ENCODE assay signal across 33 mouse cellular contexts in genomic region chr9:75187646-75188260, GRCm38 (mm10). TPM values are rescaled to one million over a fixed set of nuclear protein-coding genes. Genes with fewer than 3 reads are reported as not detected.
DNase-seq lines count a peak whose midpoint lies in the region; ATAC-seq lines count a peak whose summit lies in the region.
"Had no signal": no experiment of that assay in that cellular context is flagged by ENCODE, and none has a peak within 500 bp of the region (broad histone marks: within the 10 kb centered on the region; RNA-seq: fewer than 3 reads in every experiment).

No protein-coding gene starts in this region.

- no peak overlapping the region for H3K4me2 ChIP-seq in midbrain, embryonic 12.5 days (replicated peaks)
- H3K4me2 ChIP-seq: heart, embryonic 11.5 days; hindbrain, embryonic 12.5 days; liver, embryonic 12.5 days; midbrain, embryonic 13.5 days had no signal

- no peak overlapping the region for H3K9ac ChIP-seq in midbrain, embryonic 12.5 days (replicated peaks)
- H3K9ac ChIP-seq: hindbrain, embryonic 12.5 days; liver, embryonic 12.5 days; liver, postnatal 0 days; midbrain, embryonic 13.5 days had no signal

- H3K27me3 ChIP-seq in midbrain, embryonic 12.5 days: no peaks in the 10 kb centered on the region
- no peaks in the 10 kb centered on the region for H3K27me3 ChIP-seq in midbrain, embryonic 10.5 days (ENCODE audit: low read depth, poor library complexity, severe bottlenecking)
- no peaks in the 10 kb centered on the region for H3K27me3 ChIP-seq in heart, embryonic 10.5 days (ENCODE audit: insufficient read depth, poor library complexity, severe bottlenecking)
- H3K27me3 ChIP-seq: CH12.LX; hindbrain, embryonic 12.5 days; liver, embryonic 12.5 days; midbrain, embryonic 13.5 days had no signal

- ATAC-seq in cerebellum, adult (ENCODE audit: insufficient number of reproducible peaks, low FRiP score, low TSS enrichment): peak; percentile 66; the same call in 1 of the 2 replicates
- ATAC-seq in midbrain, embryonic 12.5 days (ENCODE audit: low FRiP score, low read depth): no peak
- ATAC-seq: activated CD4-positive, CD25-positive, alpha-beta regulatory T cell, adult 4 months; forebrain, embryonic 16.5 days; intestine, embryonic 16.5 days; liver, embryonic 12.5 days; liver, postnatal 0 days; midbrain, embryonic 13.5 days had no signal

- H3K4me1 ChIP-seq in midbrain, embryonic 12.5 days: no peaks in the 10 kb centered on the region
- H3K4me1 ChIP-seq in midbrain, embryonic 10.5 days: no peaks in the 10 kb centered on the region
- H3K4me1 ChIP-seq in heart, embryonic 10.5 days: no peaks in the 10 kb centered on the region
- H3K4me1 ChIP-seq: hindbrain, embryonic 12.5 days; liver, embryonic 12.5 days; midbrain, embryonic 13.5 days had no signal

- DNase-seq in cerebellum, postnatal 4 days (ENCODE audit: low spot score in 2 of 2): no peak
- no peak for DNase-seq in midbrain, embryonic 10.5 days (ENCODE audit: low spot score)
- DNase-seq in cerebellum, adult 9-11 months: peak; percentile 73
- no peak for DNase-seq in right cerebral cortex, postnatal 36 days (ENCODE audit: low spot score in 2 of 2)
- DNase-seq in gastrocnemius, postnatal 4 days (ENCODE audit: low spot score in 2 of 2): no peak
- no peak for DNase-seq in heart, embryonic 10.5 days (ENCODE audit: low spot score)
- DNase-seq: adrenal gland, adult 2 months; adrenal gland, postnatal 36 days; gastrocnemius, postnatal 10 days; heart, adult 11 months; heart, postnatal 36 days; kidney, adult 8-10 months; kidney, postnatal 4 days; layer of hippocampus, adult 9-11 months; liver, postnatal 0 days; lung, postnatal 36 days; right cerebral cortex, postnatal 14 days; spleen, adult 18-20 months; thymus, postnatal 4 days had no signal

- H3K27ac ChIP-seq in midbrain, embryonic 12.5 days (replicated peaks): 0 out of 2 replicates have a peak overlapping the region, but pooled peaks have one; percentile 15
- H3K27ac ChIP-seq in midbrain, embryonic 10.5 days (replicated peaks): no peak overlapping the region
- H3K27ac ChIP-seq in heart, embryonic 10.5 days: no peak overlapping the region
- H3K27ac ChIP-seq: hindbrain, embryonic 12.5 days; kidney, postnatal 0 days; liver, embryonic 12.5 days; midbrain, embryonic 13.5 days; stomach, postnatal 0 days had no signal

- WGBS in midbrain, embryonic 12.5 days: 89% methylated on average over 3 of the region's 3 CpGs
- WGBS in midbrain, embryonic 10.5 days: 87% methylated on average over 3 of the region's 3 CpGs
- whole genome bisulfite sequencing in heart, embryonic 10.5 days: 75% methylated on average over 3 of the region's 3 CpGs

- no peaks in the 10 kb centered on the region for H3K9me3 ChIP-seq in midbrain, embryonic 12.5 days
- no peaks in the 10 kb centered on the region for H3K9me3 ChIP-seq in midbrain, embryonic 10.5 days (replicated peaks)
- no peaks in the 10 kb centered on the region for H3K9me3 ChIP-seq in heart, embryonic 10.5 days
- H3K9me3 ChIP-seq: hindbrain, embryonic 12.5 days; liver, embryonic 12.5 days; midbrain, embryonic 13.5 days had no signal

- H3K36me3 ChIP-seq in midbrain, embryonic 12.5 days: peaks cover 66% of the 10 kb centered on the region
- peaks cover 90% of the 10 kb centered on the region for H3K36me3 ChIP-seq in midbrain, embryonic 10.5 days
- peaks cover 38% of the 10 kb centered on the region for H3K36me3 ChIP-seq in heart, embryonic 10.5 days
- H3K36me3 ChIP-seq: liver, embryonic 12.5 days had no signal

- H3K4me3 ChIP-seq in midbrain, embryonic 12.5 days: no peak overlapping the region
- no peak overlapping the region for H3K4me3 ChIP-seq in midbrain, embryonic 10.5 days
- H3K4me3 ChIP-seq in heart, embryonic 10.5 days: no peak overlapping the region
- H3K4me3 ChIP-seq: erythroblast, embryonic 14.5 days; hindbrain, embryonic 12.5 days; liver, embryonic 12.5 days; midbrain, embryonic 13.5 days had no signal

RNA-seq across cellular contexts. Expression of gene Myo5c, which starts 44.1 kb away (rescaled TPM):
- 0.98 and 1.8 TPM in 2 replicates for polyA plus RNA-seq in midbrain, embryonic 12.5 days (2016; fragmentation: Nextera tagmentation; extraction: Ambion mirVana)
- 0.52 and 0.77 TPM in 2 replicates for polyA plus RNA-seq in midbrain, embryonic 10.5 days (2016; fragmentation: Nextera tagmentation; extraction: Ambion mirVana)
- 10 to 100 TPM in 1 of 2 experiments, 1 to 10 TPM in 1; 5.7 to 11.4 TPM for total RNA-seq in gastrocnemius, postnatal 4 days (2021)
- 0.51 and 1.4 TPM in 2 replicates for polyA plus RNA-seq in heart, embryonic 10.5 days (2016; fragmentation: Nextera tagmentation; extraction: Ambion mirVana)
- total RNA-seq: megakaryocyte, adult 5-6 weeks had no signal
- polyA plus RNA-seq: activated CD4-positive, CD25-positive, alpha-beta regulatory T cell, adult 4 months; erythroblast, embryonic 14.5 days had no signal
